Mouse (Mus musculus) limb, embryonic 11.5 days (tissue): ENCODE measurements at regions not wholly inside any gene's neighbourhood (a gene's known extent, or its start where the extent isn't known, plus 50 kb on each side); places are given as distances from the start of the nearest gene placed in this dataset.

Experiments used
- ATAC-seq: fragments of 200-750 bp; cut with Nextera tagmentation; 2 replicates; pipeline ENCODE4 v1.8.0; 2017; ENCODE audit warnings: low read depth; ENCODE audit not compliant: insufficient number of reproducible peaks, low FRiP score, low TSS enrichment
- DNase-seq: peaks from one replicate; pipeline ENCODE4 v3.0.0-alpha.2; 2015; ENCODE audit warnings: low spot score
- H3K27ac ChIP-seq: fragments of 300-500 bp; sonication (generic); replicated peaks from 2 replicates; pipeline ENCODE4 v1.5.1; 2014; ENCODE audit warnings: low read depth, mild to moderate bottlenecking, low read length
- H3K27me3 ChIP-seq: fragments of 300-500 bp; sonication (generic); 2 replicates; pipeline ENCODE4 v1.6.1; 2014; ENCODE audit warnings: mild to moderate bottlenecking, low read length, mixed read lengths; ENCODE audit not compliant: control insufficient read depth, insufficient read depth
- H3K36me3 ChIP-seq: fragments of 300-500 bp; sonication (generic); 2 replicates; pipeline ENCODE4 v1.6.1; 2014; ENCODE audit warnings: mild to moderate bottlenecking, low read length, moderate library complexity, mixed read lengths; ENCODE audit not compliant: control insufficient read depth, insufficient read depth
- H3K4me1 ChIP-seq: fragments of 300-500 bp; sonication (generic); 2 replicates; pipeline ENCODE4 v1.6.1; 2014; ENCODE audit warnings: low read length, mixed read lengths; ENCODE audit not compliant: control insufficient read depth, insufficient read depth
- H3K4me2 ChIP-seq: fragments of 300-500 bp; sonication (generic); 2 replicates; pipeline ENCODE4 v1.6.1; 2014; ENCODE audit warnings: low read depth, mild to moderate bottlenecking, moderate library complexity; ENCODE audit not compliant: severe bottlenecking
- H3K4me3 ChIP-seq: fragments of 300-500 bp; sonication (generic); 2 replicates; pipeline ENCODE4 v1.5.1; 2014; ENCODE audit warnings: low read depth, low read length
- H3K9ac ChIP-seq: fragments of 300-500 bp; sonication (generic); 2 replicates; pipeline ENCODE4 v1.6.1; 2014; ENCODE audit warnings: mild to moderate bottlenecking, low read length
- H3K9me3 ChIP-seq: fragments of 300-500 bp; sonication (generic); 2 replicates; pipeline ENCODE4 v1.6.1; 2016; ENCODE audit warnings: low read length; ENCODE audit not compliant: control insufficient read depth
- WGBS: fragments of 180-500 bp; shearing (Covaris S2); extraction: QIAGEN DNeasy Blood & Tissue Kit; methylation state at CpG from one replicate; pipeline ENCODE4 v1.1.7; 2014; 5-methylcytosine and 5-hydroxymethylcytosine counted together

- WGBS: 88% methylated on average over 3 of the region's 3 CpGs
- ATAC-seq (no peak), DNase-seq (no peak)
- Histone ChIP-seq H3K4me1 (no peaks in the 10 kb centered on the region), H3K9ac (no peak overlapping the region), H3K27me3 (no peaks in the 10 kb centered on the region), H3K9me3 (no peaks in the 10 kb centered on the region), H3K4me3 (no peak overlapping the region), H3K27ac (no peak overlapping the region), H3K36me3 (no peaks in the 10 kb centered on the region), H3K4me2 (no peak overlapping the region)
Observed at GRCm38 (mm10) chr9:68409786-68410185, 243.8 kb upstream of the Rora start.

- Histone ChIP-seq H3K4me2 (no peak overlapping the region), H3K4me1 (no peaks in the 10 kb centered on the region), H3K27me3 (no peaks in the 10 kb centered on the region), H3K36me3 (no peaks in the 10 kb centered on the region), H3K9me3 (no peaks in the 10 kb centered on the region), H3K9ac (no peak overlapping the region), H3K27ac (no peak overlapping the region), H3K4me3 (no peak overlapping the region)
- DNase-seq: no peak
- ATAC-seq: no peak
- 79% methylated on average over 2 of the region's 2 CpGs for WGBS
Observed at GRCm38 (mm10) chr9:68426286-68426685, 227.3 kb upstream of the Rora start.

GRCm38 (mm10) chr9:68462755-68463154 lies 190.8 kb upstream of the Rora start:
- H3K27ac ChIP-seq: no peak overlapping the region
- no peak overlapping the region for H3K4me3 ChIP-seq
- DNase-seq: no peak
- no peak overlapping the region for H3K9ac ChIP-seq
- H3K27me3 ChIP-seq: no peaks in the 10 kb centered on the region
- no peaks in the 10 kb centered on the region for H3K36me3 ChIP-seq
- no peaks in the 10 kb centered on the region for H3K4me1 ChIP-seq
- no peak for ATAC-seq
- 95% methylated on average over 5 of the region's 5 CpGs for WGBS
- no peaks in the 10 kb centered on the region for H3K9me3 ChIP-seq
- no peak overlapping the region for H3K4me2 ChIP-seq

GRCm38 (mm10) chr9:68463637-68464304 lies 189.8 kb upstream of the Rora start:
- H3K4me2 ChIP-seq: no peak overlapping the region
- ATAC-seq: no peak
- no peaks in the 10 kb centered on the region for H3K27me3 ChIP-seq
- DNase-seq: no peak
- H3K27ac ChIP-seq: no peak overlapping the region
- 73% methylated on average over 4 of the region's 4 CpGs for WGBS
- H3K4me1 ChIP-seq: no peaks in the 10 kb centered on the region
- H3K36me3 ChIP-seq: no peaks in the 10 kb centered on the region
- H3K9ac ChIP-seq: no peak overlapping the region
- no peaks in the 10 kb centered on the region for H3K9me3 ChIP-seq
- H3K4me3 ChIP-seq: no peak overlapping the region

- no peak overlapping the region for H3K4me3 ChIP-seq
- ATAC-seq: no peak
- H3K9ac ChIP-seq: no peak overlapping the region
- no peaks in the 10 kb centered on the region for H3K9me3 ChIP-seq
- no peaks in the 10 kb centered on the region for H3K36me3 ChIP-seq
- no peaks in the 10 kb centered on the region for H3K4me1 ChIP-seq
- 89% methylated on average over 5 of the region's 5 CpGs for WGBS
- H3K27ac ChIP-seq: no peak overlapping the region
- H3K4me2 ChIP-seq: no peak overlapping the region
- H3K27me3 ChIP-seq: no peaks in the 10 kb centered on the region
- DNase-seq: no peak
Observed at GRCm38 (mm10) chr9:68466671-68467070, 186.9 kb upstream of the Rora start.

GRCm38 (mm10) chr9:68476391-68476790 lies 177.2 kb upstream of the Rora start:
- DNase-seq (no peak), ATAC-seq (no peak)
- 88% methylated on average over 12 of the region's 12 CpGs for WGBS
- Histone ChIP-seq H3K9ac (no peak overlapping the region), H3K9me3 (no peaks in the 10 kb centered on the region), H3K27ac (no peak overlapping the region), H3K27me3 (no peaks in the 10 kb centered on the region), H3K36me3 (no peaks in the 10 kb centered on the region), H3K4me2 (no peak overlapping the region), H3K4me3 (no peak overlapping the region), H3K4me1 (no peaks in the 10 kb centered on the region)

GRCm38 (mm10) chr9:68477466-68477865 lies 176.1 kb upstream of the Rora start:
- Histone ChIP-seq H3K27ac (no peak overlapping the region), H3K36me3 (no peaks in the 10 kb centered on the region)
- ATAC-seq: no peak

GRCm38 (mm10) chr9:68486646-68487045 lies 166.9 kb upstream of the Rora start:
- H3K9ac ChIP-seq: no peak overlapping the region
- H3K27ac ChIP-seq: no peak overlapping the region
- H3K27me3 ChIP-seq: no peaks in the 10 kb centered on the region
- WGBS: 90% methylated on average over 5 of the region's 5 CpGs
- H3K9me3 ChIP-seq: no peaks in the 10 kb centered on the region
- H3K4me1 ChIP-seq: no peaks in the 10 kb centered on the region
- no peak overlapping the region for H3K4me2 ChIP-seq
- no peaks in the 10 kb centered on the region for H3K36me3 ChIP-seq
- DNase-seq (no peak), ATAC-seq (no peak)
- no peak overlapping the region for H3K4me3 ChIP-seq

More at GRCm38 (mm10) chr9:68477466-68477865, 176.1 kb upstream of the Rora start:
- no peak for DNase-seq
- WGBS: 91% methylated on average over 3 of the region's 3 CpGs
- Histone ChIP-seq H3K9ac (no peak overlapping the region), H3K27me3 (no peaks in the 10 kb centered on the region), H3K4me2 (no peak overlapping the region), H3K4me3 (no peak overlapping the region), H3K9me3 (no peaks in the 10 kb centered on the region), H3K4me1 (no peaks in the 10 kb centered on the region)

- WGBS: 91% methylated on average over 2 of the region's 2 CpGs
- no peaks in the 10 kb centered on the region for H3K27me3 ChIP-seq
- H3K9ac ChIP-seq: no peak overlapping the region
- no peak overlapping the region for H3K4me2 ChIP-seq
- H3K27ac ChIP-seq: no peak overlapping the region
- no peaks in the 10 kb centered on the region for H3K4me1 ChIP-seq
- no peak for DNase-seq
- no peaks in the 10 kb centered on the region for H3K36me3 ChIP-seq
- no peak overlapping the region for H3K4me3 ChIP-seq
- no peak for ATAC-seq
- H3K9me3 ChIP-seq: no peaks in the 10 kb centered on the region
Observed at GRCm38 (mm10) chr9:68491151-68491550, 162.4 kb upstream of the Rora start.
